Mouse (Mus musculus) embryonic facial prominence, embryonic 13.5 days (tissue): ENCODE results near the gene Kdelc1. TPM values are rescaled to one million over a fixed set of nuclear protein-coding genes. Genes with fewer than 3 reads are reported as not detected.

ENCODE experiments used
- ATAC-seq: fragments of 200-750 bp; cut with Nextera tagmentation; 2 replicates; pipeline ENCODE4 v1.8.0; 2017; ENCODE audit warnings: low read depth; ENCODE audit not compliant: insufficient number of reproducible peaks, insufficient read depth, low FRiP score, low TSS enrichment
- H3K27ac ChIP-seq: fragments of 300-500 bp; sonication (generic); 2 replicates; pipeline ENCODE4 v1.5.1; 2015; ENCODE audit warnings: moderate library complexity, mild to moderate bottlenecking, inconsistent platforms
- H3K27me3 ChIP-seq: fragments of 300-500 bp; sonication (generic); 2 replicates; pipeline ENCODE4 v1.6.1; 2015; ENCODE audit warnings: mild to moderate bottlenecking, inconsistent platforms
- H3K36me3 ChIP-seq: fragments of 300-500 bp; sonication (generic); 2 replicates; pipeline ENCODE4 v1.6.1; 2015; ENCODE audit warnings: mild to moderate bottlenecking, inconsistent platforms
- H3K4me1 ChIP-seq: fragments of 300-500 bp; sonication (generic); 2 replicates; pipeline ENCODE4 v1.6.1; 2015; ENCODE audit warnings: inconsistent platforms
- H3K4me2 ChIP-seq: fragments of 300-500 bp; sonication (generic); 2 replicates; pipeline ENCODE4 v1.6.1; 2015; ENCODE audit warnings: moderate library complexity, mild to moderate bottlenecking, inconsistent platforms
- H3K4me3 ChIP-seq: fragments of 300-500 bp; sonication (generic); 2 replicates; pipeline ENCODE4 v1.5.1; 2015; ENCODE audit warnings: mild to moderate bottlenecking, inconsistent platforms
- H3K9ac ChIP-seq: fragments of 300-500 bp; sonication (generic); 2 replicates; pipeline ENCODE4 v1.6.1; 2015; ENCODE audit warnings: mild to moderate bottlenecking, inconsistent platforms
- H3K9me3 ChIP-seq: fragments of 300-500 bp; sonication (generic); 2 replicates; pipeline ENCODE4 v1.6.1; 2016; ENCODE audit warnings: inconsistent platforms
- WGBS: fragments of 180-500 bp; shearing (Covaris S2); methylation state at CpG from one replicate; pipeline ENCODE4 v1.1.7; 2015; ENCODE audit warnings: mixed read lengths; 5-methylcytosine and 5-hydroxymethylcytosine counted together
- polyA plus RNA-seq: library from polyadenylated mRNA; unstranded; fragments of >200 nt; fragmentation: Nextera tagmentation; extraction: Ambion mirVana; gene quantifications from 2 replicates; pipeline ENCODE4 v1.2.1, GENCODE M21; 2015

The Kdelc1 gene
- polyA plus RNA-seq = 77.1 and 79.7 TPM in 2 replicates

DNA sequence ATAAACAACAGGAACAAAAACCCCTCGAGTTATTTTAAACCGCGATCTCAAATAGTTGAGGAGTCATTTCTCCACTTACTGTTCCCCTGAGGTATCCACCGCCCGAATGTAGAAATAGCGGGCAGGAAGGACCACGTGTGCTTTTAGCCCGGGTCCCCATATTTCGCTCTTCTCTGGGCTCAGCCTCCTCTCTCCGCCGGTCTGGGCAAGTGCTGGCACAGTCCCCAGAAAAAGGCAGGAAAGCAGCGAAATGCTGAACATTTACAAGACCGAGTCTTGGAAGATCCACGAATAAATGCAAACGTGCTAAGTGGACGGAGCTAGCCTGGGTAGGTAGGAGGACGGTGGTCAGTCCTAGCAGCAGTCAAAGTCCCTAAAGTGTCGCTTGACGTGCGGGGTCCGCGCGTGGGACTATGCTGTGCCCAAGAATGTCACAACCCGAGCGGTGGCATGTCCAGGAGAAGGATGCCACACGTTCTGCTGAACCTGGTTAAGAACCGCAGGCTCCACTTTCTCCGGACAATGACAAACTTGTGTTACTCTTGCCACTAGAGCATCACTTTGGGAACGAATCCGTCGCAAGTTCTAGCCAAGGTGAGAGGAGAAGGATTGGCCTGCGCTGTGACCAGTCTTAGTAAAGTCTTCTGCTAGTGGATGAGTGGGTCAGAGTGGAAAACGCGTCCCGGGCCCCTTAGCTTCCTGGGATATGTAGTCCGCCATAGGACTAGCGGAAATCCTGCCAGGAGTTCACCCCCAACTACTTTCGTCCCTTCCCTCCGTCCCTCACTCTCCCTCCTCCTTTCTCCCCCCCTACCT is at the start of gene Kdelc1, which contains the start of gene Bivm:
Gene Kdelc1 (minus strand): TSS at position 570 of the 816 bp plus-strand sequence.
Gene Bivm (plus strand): TSS at position 719 of the 816 bp plus-strand sequence.
- Histone ChIP-seq H3K9ac (peak within 1 kb of the TSS; percentile 90), H3K9me3 (no peaks in the 10 kb centered on the region), H3K27me3 (no peaks in the 10 kb centered on the region), H3K4me1 (peaks cover 12% of the 10 kb centered on the region), H3K27ac (peak within 1 kb of the TSS; percentile 97), H3K36me3 (peaks cover 28% of the 10 kb centered on the region), H3K4me3 (peak within 1 kb of the TSS; percentile 73), H3K4me2 (peak within 1 kb of the TSS; percentile 90)
- ATAC-seq = peak; percentile 96
- WGBS = under 1% methylated on average over 39 of the region's 39 CpGs

DNA sequence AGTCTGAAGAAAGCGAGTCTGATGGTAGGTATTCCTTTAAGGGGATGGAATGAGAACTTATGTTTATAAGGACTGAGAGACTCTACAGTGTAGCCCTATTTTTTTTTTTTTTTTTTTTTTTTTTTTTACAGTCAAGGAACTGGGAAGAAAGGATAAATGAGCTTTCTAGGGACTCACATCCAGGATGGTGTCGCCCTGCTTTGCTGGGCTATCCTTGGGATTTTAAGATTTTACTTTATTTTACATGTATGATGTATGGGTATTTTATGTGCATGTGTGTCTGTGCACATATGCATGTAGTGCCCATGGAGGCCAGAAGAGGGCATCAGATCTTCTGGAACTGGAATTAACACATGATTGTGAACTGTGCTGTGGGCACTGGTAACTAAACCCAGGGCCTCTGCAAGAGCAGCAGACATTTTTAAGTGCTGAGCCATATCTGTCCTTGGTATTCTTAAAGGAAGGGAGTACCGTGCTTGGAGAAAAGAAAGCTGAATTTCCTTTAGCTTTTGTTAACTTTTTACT is 49.3 kb upstream of the Kdelc1 start:
- H3K4me2 ChIP-seq = no peak overlapping the region
- peaks cover 9% of the 10 kb centered on the region for H3K9me3 ChIP-seq
- peaks cover 73% of the 10 kb centered on the region for H3K36me3 ChIP-seq
- no peak overlapping the region for H3K4me3 ChIP-seq
- WGBS = 89% methylated on average over 3 of the region's 3 CpGs
- H3K27ac ChIP-seq = no peak overlapping the region
- ATAC-seq = no peak
- H3K4me1 ChIP-seq = no peaks in the 10 kb centered on the region
- no peak overlapping the region for H3K9ac ChIP-seq
- no peaks in the 10 kb centered on the region for H3K27me3 ChIP-seq

DNA sequence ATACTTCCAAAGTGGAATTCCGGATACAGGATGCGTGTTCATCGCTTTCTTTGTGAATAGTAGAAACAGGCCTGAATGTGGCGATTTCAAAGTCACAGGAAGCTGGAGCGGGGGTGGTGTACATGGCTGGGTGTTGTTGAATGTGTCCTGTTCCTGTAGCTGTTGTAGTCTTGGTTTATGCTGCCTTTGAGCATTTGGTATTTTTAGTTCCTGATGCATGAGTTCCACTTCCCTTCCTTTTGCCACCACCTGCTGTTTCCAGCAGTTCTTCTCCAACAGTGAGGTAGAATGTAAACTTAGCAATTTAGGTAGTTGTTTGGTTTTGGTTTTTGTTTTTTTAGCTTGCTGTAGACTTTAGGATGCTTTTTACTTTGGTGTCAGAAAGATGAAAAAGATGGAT is 43.8 kb upstream of the Kdelc1 start:
- Histone ChIP-seq H3K27me3 (no peaks in the 10 kb centered on the region), H3K36me3 (peaks cover 80% of the 10 kb centered on the region), H3K9ac (no peak overlapping the region), H3K4me3 (no peak overlapping the region), H3K27ac (no peak overlapping the region), H3K4me1 (no peaks in the 10 kb centered on the region), H3K4me2 (no peak overlapping the region), H3K9me3 (no peaks in the 10 kb centered on the region)
- 94% methylated on average over 5 of the region's 5 CpGs for WGBS
- no peak for ATAC-seq

DNA sequence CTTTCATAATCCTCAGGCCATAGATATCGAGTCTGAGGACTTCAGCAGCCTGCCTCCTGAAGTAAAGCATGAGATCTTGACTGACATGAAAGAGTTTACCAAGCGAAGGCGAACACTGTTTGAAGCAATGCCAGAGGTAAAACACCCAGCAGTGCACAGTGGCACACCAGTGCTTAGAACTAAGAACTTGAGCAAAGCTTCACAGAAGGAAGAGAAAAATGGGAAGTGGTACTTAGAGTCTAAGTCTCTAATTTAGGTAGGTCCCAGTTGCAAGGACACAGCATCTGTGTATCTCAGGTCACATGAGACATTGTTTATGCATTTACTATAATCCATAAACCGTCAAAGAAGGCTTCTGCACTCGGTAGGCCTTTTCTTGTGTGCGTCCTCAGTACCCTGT is 43.2 kb upstream of the Kdelc1 start:
- peaks cover 74% of the 10 kb centered on the region for H3K36me3 ChIP-seq
- H3K9ac ChIP-seq = no peak overlapping the region
- 96% methylated on average over 6 of the region's 6 CpGs for WGBS
- no peak for ATAC-seq
- H3K9me3 ChIP-seq = no peaks in the 10 kb centered on the region
- no peak overlapping the region for H3K27ac ChIP-seq
- no peak overlapping the region for H3K4me2 ChIP-seq
- H3K4me3 ChIP-seq = no peak overlapping the region
- no peaks in the 10 kb centered on the region for H3K4me1 ChIP-seq
- no peaks in the 10 kb centered on the region for H3K27me3 ChIP-seq

DNA sequence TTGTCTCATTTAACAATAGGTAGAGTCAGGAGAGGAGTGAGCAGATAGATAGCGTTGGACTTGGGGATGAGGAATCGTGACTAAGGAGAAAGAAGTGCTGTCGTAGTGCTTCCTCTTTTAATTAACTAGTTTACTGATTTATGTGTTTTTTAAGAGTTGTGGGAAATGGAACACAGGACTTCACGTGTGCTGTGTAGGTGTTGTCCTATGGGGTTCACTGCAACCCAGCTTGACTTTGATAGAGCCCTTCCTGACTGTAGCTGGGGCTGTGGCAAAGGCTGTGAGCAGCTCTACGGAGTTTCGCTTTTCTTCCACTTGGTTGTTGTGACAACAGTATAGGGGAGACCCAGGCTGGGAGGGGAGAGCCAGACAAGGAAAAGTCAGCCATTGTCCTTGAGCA is 39.7 kb upstream of the Kdelc1 start:
- ATAC-seq = no peak
- Histone ChIP-seq H3K4me3 (no peak overlapping the region), H3K4me1 (no peaks in the 10 kb centered on the region), H3K27ac (no peak overlapping the region), H3K36me3 (peaks cover 54% of the 10 kb centered on the region), H3K27me3 (no peaks in the 10 kb centered on the region), H3K4me2 (no peak overlapping the region), H3K9me3 (no peaks in the 10 kb centered on the region), H3K9ac (no peak overlapping the region)
- WGBS = 92% methylated on average over 6 of the region's 6 CpGs

DNA sequence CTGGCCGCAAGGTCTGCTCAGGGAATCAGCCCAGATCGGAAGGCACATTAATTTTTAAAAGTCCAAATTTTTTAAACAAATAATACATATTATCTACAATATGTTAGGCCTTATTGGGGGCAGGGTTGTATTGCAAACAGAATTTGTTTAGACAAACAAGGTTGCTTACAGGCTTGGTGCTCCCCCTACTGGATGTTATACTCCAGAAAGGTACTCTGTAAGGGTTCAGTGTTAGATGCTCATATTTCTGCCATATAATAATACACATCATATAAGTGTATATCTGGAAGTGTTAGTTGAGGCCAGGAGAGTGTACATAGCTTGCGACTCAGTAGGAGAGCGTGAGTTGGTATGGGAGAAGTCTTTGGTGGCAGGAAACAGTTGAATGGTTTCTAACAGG is 36.7 kb upstream of the Kdelc1 start:
- no peaks in the 10 kb centered on the region for H3K9me3 ChIP-seq
- peaks cover 27% of the 10 kb centered on the region for H3K36me3 ChIP-seq
- H3K27ac ChIP-seq = no peak overlapping the region
- H3K4me1 ChIP-seq = no peaks in the 10 kb centered on the region
- H3K4me2 ChIP-seq = no peak overlapping the region
- no peaks in the 10 kb centered on the region for H3K27me3 ChIP-seq
- ATAC-seq = no peak
- WGBS = 95% methylated on average over 4 of the region's 4 CpGs
- H3K9ac ChIP-seq = no peak overlapping the region
- H3K4me3 ChIP-seq = no peak overlapping the region

DNA sequence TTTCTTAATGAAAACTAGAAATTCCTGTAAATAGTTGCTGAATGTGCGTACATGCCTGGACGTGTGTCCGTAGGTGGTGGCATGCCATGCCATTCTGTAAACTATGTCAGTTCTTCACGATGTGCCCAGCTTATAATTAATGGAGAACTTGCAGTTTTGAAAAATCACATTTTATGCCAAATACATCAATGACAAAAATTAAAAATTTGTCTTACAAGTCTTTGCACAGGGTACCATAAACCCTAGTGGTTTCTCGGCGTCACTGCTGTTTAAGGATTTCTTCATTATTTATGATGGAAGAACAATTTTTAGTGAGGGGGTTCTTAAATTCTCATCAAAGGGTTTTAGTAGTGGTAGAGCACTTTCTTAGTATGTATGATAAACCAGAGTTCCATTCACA is 30.1 kb upstream of the Kdelc1 start:
- WGBS = 31% methylated on average over 6 of the region's 6 CpGs
- Histone ChIP-seq H3K27ac (peak overlapping the region; percentile 98), H3K36me3 (peaks cover 10% of the 10 kb centered on the region), H3K9me3 (no peaks in the 10 kb centered on the region), H3K4me3 (peak overlapping the region; percentile 91), H3K4me2 (peak overlapping the region; percentile 65), H3K27me3 (no peaks in the 10 kb centered on the region), H3K4me1 (peaks cover 5% of the 10 kb centered on the region; the same call in 1 of the 2 replicates), H3K9ac (peak overlapping the region; percentile 94)
- ATAC-seq = no peak

DNA sequence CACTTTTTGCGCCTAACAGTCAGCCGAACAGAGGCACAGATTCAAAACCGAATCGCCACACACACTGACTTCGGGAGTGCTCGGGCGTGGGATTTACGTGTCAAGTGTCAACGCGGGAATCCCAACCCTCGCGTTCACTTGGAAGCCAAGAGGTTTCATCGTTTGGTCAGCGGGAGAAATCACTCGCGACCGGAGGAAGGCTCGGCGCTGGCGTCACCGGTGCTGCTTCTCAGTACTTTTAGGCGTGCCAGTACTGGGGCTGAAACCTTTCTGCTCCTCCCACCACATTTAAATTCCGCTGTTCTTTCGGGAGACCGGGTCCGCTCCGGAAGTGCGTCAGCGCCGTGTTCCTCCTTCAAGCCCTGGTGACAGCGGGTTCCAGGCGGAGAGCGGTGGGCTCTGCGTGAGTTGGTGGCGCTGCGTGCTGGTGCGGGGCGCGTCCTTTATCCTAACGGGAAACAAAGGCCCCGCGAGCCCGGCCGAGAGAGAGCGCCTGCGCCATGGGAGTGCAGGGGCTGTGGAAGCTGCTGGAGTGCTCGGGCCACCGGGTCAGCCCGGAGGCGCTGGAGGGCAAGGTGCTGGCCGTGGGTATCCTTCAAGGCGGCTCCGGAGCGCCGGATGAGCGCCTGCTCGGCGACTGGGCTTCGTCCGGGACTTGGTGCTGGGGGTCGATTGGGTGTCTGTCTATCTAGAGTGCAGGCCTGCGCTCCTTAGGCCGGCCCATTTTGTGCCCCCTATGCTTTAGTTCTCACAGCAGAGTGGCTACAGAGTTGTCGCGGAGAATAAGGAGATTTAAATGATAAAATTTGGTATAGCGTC is 29.2 kb upstream of the Kdelc1 start, which contains the start of gene Ercc5:
Gene Ercc5 (plus strand): TSS at position 182 of the 819 bp plus-strand sequence.
- Histone ChIP-seq H3K4me1 (peaks cover 5% of the 10 kb centered on the region; the same call in 1 of the 2 replicates), H3K36me3 (peaks cover 19% of the 10 kb centered on the region), H3K9me3 (no peaks in the 10 kb centered on the region), H3K27ac (peak within 1 kb of the TSS; percentile 98), H3K27me3 (no peaks in the 10 kb centered on the region), H3K4me2 (peak within 1 kb of the TSS; percentile 65), H3K4me3 (peak within 1 kb of the TSS; percentile 91), H3K9ac (peak within 1 kb of the TSS; percentile 94)
- under 1% methylated on average over 66 of the region's 66 CpGs for WGBS
- ATAC-seq = peak; percentile 96

DNA sequence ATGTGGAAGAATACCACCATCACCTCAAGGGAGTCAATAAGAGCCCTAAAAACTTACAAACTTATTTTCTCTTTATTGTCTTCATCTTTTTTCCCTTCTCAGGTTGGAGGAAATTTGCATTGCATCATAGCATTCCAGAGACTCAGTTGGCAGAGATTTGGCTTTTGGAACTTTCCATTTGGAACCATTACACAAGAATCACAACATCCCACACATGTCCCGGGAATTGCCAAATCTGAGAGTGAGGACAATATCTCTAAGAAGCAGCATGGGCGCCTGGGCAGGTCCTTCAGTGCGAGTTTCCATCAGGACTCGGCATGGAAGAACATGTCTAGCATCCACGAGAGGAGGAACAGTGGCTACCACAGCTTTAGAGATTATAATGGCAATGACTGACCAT is 24.1 kb upstream of the Kdelc1 start:
- no peak overlapping the region for H3K9ac ChIP-seq
- no peak overlapping the region for H3K27ac ChIP-seq
- peaks cover 54% of the 10 kb centered on the region for H3K36me3 ChIP-seq

DNA sequence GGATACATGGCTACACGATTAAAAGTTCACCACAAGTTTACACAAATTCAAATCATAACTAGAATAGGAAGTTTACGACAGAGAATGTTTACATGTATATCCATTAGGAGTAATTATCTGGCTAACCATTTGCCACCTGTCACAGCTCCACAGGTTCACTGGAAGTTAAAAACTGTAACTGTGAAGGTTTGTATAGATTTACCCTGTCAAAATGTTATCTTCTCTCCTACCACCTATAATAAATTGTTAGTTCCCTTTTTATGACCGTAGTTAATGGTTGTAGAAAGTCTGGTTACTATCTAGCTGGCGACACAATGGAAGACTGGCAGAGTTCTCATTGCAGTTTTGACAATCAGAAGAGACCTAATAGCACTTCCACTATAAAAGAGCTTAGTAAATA is 21.6 kb upstream of the Kdelc1 start:
- ATAC-seq = no peak
- Histone ChIP-seq H3K4me2 (no peak overlapping the region), H3K4me1 (peaks cover 2% of the 10 kb centered on the region; the same call in 1 of the 2 replicates), H3K4me3 (no peak overlapping the region), H3K9me3 (no peaks in the 10 kb centered on the region), H3K27me3 (no peaks in the 10 kb centered on the region), H3K36me3 (peaks cover 62% of the 10 kb centered on the region), H3K27ac (no peak overlapping the region), H3K9ac (no peak overlapping the region)
- WGBS = 87% methylated on average over 4 of the region's 4 CpGs

More for the DNA sequence above, 24.1 kb upstream of the Kdelc1 start:
- no peak overlapping the region for H3K4me3 ChIP-seq
- no peak overlapping the region for H3K4me2 ChIP-seq
- WGBS = 90% methylated on average over 5 of the region's 5 CpGs
- no peaks in the 10 kb centered on the region for H3K9me3 ChIP-seq
- H3K27me3 ChIP-seq = no peaks in the 10 kb centered on the region
- ATAC-seq = no peak
- H3K4me1 ChIP-seq = peaks cover 5% of the 10 kb centered on the region; the same call in 1 of the 2 replicates

DNA sequence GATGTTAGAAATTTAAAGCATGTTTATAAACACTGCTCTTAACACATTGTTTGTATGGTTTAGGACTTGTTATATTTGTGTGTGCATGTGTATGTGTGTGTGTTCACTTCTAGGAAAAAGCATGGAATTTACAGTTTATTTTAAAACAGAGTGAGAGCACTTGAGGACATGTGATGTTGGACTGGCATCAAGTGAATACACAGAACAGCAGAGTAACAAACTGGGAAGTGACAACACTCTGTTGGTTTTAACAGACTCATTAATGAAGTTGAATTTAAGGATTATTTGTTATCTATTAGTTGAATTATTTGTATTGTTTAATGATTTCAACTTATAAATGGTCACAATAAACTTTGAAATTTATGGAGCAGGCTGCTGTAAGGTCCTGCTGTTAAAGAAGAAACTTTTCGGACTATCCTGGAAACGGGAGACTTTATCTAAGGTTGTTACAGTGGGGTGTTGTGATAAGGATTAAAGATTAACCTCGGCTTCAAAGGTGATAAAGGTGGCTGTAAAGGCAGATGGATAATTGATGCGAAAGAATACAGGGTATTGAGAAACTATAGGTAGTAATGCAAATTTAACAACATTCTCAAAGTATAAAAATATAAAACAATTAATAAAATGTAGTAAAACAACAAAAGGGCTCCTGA is 11.4 kb upstream of the Kdelc1 start:
- no peaks in the 10 kb centered on the region for H3K9me3 ChIP-seq
- H3K9ac ChIP-seq = no peak overlapping the region
- peaks cover 3% of the 10 kb centered on the region; the same call in 1 of the 2 replicates for H3K4me1 ChIP-seq
- WGBS = 92% methylated on average over 4 of the region's 4 CpGs
- no peak overlapping the region for H3K4me3 ChIP-seq
- no peak overlapping the region for H3K27ac ChIP-seq
- H3K27me3 ChIP-seq = no peaks in the 10 kb centered on the region
- H3K4me2 ChIP-seq = no peak overlapping the region
- H3K36me3 ChIP-seq = peaks cover 51% of the 10 kb centered on the region
- ATAC-seq = no peak
